Mouse (Mus musculus) embryonic fibroblast, embryonic 13.5 days (primary cell): Measurements from ENCODE around the gene Gnai1. TPM values are rescaled to one million over a fixed set of nuclear protein-coding genes. Genes with fewer than 3 reads are reported as not detected.
"Not testable (repeated sequence)": the region's sequence is repeated elsewhere in the genome, so short reads cannot be mapped to it uniquely, and the experiment has no call there.

Experiments
- H3K27ac ChIP-seq: 2 replicates; pipeline ENCODE4 v1.5.1; 2012; ENCODE audit warnings: low read length, control low read depth, inconsistent platforms; ENCODE audit not compliant: insufficient read depth
- H3K4me1 ChIP-seq: 2 replicates; pipeline ENCODE4 v1.6.1; 2011; ENCODE audit warnings: low read length; ENCODE audit not compliant: control insufficient read depth, insufficient read depth
- H3K4me3 ChIP-seq: 2 replicates; pipeline ENCODE4 v1.5.1; 2011; ENCODE audit warnings: mild to moderate bottlenecking, control low read depth, low read length; ENCODE audit not compliant: insufficient read depth
- CTCF ChIP-seq: IDR thresholded peaks from 2 replicates; pipeline ENCODE4 v1.5.1; 2011; ENCODE audit warnings: mild to moderate bottlenecking, control low read depth, low read length, moderate library complexity, borderline replicate concordance; ENCODE audit not compliant: insufficient read depth
- POLR2A ChIP-seq: IDR thresholded peaks from 2 replicates; pipeline ENCODE4 v1.6.1; 2011; ENCODE audit warnings: low read depth, mild to moderate bottlenecking, control low read depth, low read length, moderate library complexity
- polyA plus RNA-seq: library from polyadenylated mRNA; stranded (reverse); fragments of >200 nt; gene quantifications from 2 replicates; pipeline ENCODE4 v1.2.4, GENCODE M21; 2011; ENCODE audit warnings: low read depth; ENCODE audit not compliant: missing spikeins, insufficient read length

Gene Gnai1
- polyA plus RNA-seq, 1 experiment = 10.9 TPM

DNA sequence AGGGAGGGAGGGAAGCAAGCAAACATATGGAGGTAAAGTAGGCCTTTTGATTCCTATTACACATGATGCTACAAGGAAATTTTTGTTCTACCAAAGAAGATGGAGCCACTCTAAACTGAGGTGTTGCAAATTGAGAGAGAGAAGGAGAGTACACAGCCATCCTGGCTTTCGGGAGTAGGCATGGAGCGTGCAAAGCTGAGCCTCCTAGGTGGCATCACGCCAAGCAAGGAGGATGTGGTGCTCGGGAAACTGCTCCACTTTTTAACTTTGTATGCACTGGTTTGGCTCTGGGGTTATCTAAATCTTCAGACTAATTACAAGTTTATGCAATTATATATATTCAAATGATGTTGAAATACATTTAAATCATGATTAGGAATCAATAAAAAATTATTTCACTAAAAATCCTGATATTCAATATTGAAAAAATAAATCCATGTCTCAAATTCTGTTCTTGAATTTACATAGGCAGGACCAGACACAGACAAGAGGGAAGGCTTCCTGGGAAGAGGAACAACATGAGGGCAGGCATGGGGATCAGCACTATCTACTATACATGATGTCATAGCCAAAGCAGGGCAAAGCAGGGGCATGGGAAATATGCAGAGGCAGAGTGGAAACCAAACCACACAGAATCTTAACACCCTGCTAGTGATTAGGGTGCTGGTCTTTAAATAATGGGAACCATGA, 17.2 kb downstream of the Gnai1 start:
- no peak overlapping the region for H3K4me3 ChIP-seq
- no peak overlapping the region for H3K27ac ChIP-seq
- TF ChIP-seq CTCF (no peak), POLR2A (no peak)
- H3K4me1 ChIP-seq = no peaks in the 10 kb centered on the region

DNA sequence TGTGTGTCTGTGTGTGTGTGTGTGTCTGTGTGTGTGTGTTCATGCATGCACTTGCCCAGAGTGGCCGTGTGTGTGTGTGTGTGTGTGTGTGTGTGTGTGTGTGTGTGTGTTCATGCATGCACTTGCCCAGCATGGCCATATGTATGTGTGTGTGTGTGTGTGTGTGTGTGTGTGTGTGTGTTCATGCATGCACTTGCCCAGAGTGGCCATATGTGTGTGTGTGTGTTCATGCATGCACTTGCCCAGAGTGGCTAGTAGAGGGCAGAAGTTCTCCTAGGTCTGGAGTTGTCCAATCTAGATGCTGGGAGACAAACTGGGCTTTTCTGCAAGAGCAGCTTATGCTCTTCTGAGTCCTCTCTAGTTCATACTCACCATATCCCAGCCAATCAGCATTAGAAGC, 18.3 kb downstream of the Gnai1 start:
- H3K4me1 ChIP-seq, H3K4me3 ChIP-seq, H3K27ac ChIP-seq: not testable (repeated sequence)

DNA sequence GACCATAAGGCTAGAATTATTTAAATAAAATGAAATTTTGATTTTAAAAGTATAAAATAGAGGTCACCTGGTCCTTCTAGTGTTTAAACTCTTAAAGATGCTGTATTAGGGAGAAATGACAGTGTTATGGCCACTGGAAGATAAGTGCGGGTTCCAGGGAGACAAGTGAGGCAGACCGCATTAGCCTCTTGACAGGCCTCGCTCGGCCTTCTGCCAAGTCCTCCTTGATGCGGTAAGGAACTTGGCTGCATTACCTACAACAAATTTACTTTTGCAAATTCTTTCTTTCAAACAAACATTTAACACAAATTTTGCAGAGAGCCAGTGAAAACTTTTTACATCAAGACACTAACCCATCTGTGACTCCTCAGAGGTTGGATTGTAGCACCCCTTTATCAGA, 27.9 kb downstream of the Gnai1 start:
- H3K4me3 ChIP-seq = no peak overlapping the region
- no peak overlapping the region for H3K27ac ChIP-seq
- H3K4me1 ChIP-seq = no peaks in the 10 kb centered on the region
- TF ChIP-seq CTCF (no peak), POLR2A (no peak)

DNA sequence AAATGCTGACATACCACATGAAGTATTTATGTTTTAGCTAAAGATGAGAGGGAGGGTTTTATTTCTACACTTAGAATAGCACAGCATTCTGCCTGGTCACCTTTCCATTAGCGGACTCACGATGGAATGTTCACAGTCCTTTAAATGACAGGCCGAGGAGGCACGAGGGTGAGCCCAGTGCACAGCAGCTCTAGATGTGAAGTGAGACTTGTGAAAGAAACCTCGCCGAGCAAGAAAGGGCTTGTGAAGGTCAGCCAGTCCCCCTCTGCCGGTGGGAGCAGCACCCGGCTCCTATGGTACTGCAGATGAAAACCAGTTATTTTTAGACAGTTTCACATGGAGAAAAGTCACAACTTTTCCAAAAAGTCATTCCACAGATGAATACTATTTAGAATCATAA, 29.4 kb downstream of the Gnai1 start:
- TF ChIP-seq CTCF (no peak), POLR2A (no peak)

DNA sequence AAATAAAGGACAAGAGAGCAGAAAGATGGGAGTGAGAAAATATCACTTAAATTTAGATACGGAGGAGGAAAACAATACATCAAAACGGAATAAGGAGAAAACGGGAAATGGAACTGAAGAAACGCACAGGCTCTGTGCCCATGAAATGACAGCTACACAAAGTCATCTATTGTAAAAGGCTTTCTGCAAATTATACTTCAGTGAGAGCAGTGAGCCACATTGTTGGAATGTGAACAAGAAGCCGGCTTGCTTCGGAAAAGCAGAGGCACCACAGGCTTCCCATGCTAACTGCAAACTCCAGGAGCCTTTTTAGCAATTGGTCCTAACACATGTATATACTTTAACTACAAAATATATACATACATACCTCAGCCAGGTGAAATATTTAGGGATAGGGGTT, 34.0 kb downstream of the Gnai1 start:
- no peak overlapping the region for H3K27ac ChIP-seq
- no peaks in the 10 kb centered on the region for H3K4me1 ChIP-seq
- TF ChIP-seq POLR2A (no peak), CTCF (no peak)
- H3K4me3 ChIP-seq = no peak overlapping the region

More for the DNA sequence above, 29.4 kb downstream of the Gnai1 start:
- Histone ChIP-seq H3K4me1 (no peaks in the 10 kb centered on the region), H3K4me3 (no peak overlapping the region), H3K27ac (no peak overlapping the region)

DNA sequence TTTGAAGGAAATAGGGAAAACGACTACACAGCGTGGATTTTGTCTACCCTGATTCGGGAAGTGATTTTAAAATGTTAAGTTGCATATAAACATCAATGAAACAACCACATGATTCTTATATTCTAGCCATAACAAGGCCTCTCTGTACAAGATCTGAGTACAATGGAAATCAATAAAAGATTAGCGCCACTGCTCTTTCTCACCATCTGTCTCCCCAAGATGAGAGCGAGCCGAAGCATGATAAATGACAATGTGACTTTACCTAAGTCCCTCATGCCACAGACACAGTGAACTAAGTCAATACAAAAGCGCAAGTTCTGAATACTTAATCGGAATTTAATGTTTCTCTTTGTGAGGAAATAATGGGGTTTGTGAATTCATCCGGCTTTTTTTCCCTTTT, 36.6 kb downstream of the Gnai1 start:
- no peaks in the 10 kb centered on the region for H3K4me1 ChIP-seq
- no peak for TF ChIP-seq CTCF
- TF ChIP-seq POLR2A = no peak
- H3K27ac ChIP-seq = no peak overlapping the region
- H3K4me3 ChIP-seq = no peak overlapping the region

DNA sequence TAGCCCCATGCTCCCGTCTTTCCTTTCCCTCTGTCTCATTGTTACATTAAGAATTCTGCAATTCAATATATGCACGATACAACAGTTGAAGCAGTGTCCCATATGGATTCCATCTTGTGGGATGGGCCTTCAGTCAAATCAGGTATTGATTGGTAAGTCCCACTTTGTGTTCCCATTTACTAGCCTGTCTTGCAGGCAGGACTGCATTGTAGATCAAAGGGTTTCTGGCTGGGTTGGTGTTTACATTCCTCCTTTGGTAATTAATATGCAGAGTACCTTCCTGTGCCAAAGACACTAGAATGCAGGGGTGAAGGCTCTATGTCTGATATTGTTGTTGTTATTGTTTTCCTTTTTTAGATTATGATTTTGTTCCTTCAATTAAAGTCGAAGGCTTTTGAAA, 38.5 kb downstream of the Gnai1 start:
- no peaks in the 10 kb centered on the region for H3K4me1 ChIP-seq
- TF ChIP-seq CTCF = no peak
- no peak for TF ChIP-seq POLR2A
- no peak overlapping the region for H3K4me3 ChIP-seq
- no peak overlapping the region for H3K27ac ChIP-seq

DNA sequence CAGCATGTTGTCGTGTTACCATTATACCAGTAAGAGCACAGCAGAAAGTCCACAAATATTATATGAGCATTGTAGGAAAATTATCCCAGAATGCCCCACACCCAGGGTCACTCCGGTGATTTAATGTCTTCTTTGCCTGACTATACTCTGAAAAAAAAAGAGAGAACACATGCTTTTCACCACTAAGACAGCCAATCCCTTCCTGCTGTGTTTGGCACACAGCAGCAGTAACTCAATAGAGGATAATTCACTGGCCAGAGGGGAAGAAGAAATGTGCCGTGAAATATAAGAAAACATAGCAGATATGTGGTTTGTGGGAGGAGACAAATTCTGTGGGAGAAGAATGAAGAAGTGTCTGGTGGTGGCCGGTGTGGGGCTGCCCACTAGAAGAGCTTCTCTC, 41.3 kb downstream of the Gnai1 start:
- no peaks in the 10 kb centered on the region for H3K4me1 ChIP-seq
- no peak for TF ChIP-seq CTCF
- no peak overlapping the region for H3K27ac ChIP-seq
- H3K4me3 ChIP-seq = no peak overlapping the region

DNA sequence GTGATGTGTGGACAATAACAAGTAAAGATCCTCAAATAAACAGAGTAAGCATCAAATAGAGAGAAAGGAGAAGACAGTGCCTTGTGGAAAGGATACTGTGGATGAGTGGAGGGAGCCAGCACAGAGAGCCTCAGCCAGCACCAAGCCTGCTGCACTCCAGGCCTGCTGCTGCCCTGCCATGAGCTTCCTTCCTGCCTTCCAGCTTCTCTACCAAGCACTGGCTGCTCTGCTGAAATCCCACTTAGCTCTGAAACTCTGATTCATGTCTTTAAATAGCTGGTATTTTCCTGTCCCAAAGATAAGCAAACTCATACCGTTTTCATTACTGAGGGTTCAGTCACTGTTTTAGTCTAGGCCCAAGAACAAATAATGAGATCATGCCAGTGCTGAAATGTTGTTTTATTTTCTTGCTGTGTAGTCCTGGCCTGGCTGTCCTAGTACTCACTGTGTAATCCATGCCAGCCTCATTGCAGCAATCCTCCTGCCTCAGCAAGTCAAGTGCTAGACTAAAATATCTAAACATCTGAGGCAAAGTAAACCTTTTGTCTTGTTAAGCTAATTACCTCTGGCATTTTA, 52.8 kb downstream of the Gnai1 start:
- no peak for TF ChIP-seq POLR2A
- TF ChIP-seq CTCF = no peak
- Histone ChIP-seq H3K4me1 (no peaks in the 10 kb centered on the region), H3K4me3 (no peak overlapping the region), H3K27ac (no peak overlapping the region)

DNA sequence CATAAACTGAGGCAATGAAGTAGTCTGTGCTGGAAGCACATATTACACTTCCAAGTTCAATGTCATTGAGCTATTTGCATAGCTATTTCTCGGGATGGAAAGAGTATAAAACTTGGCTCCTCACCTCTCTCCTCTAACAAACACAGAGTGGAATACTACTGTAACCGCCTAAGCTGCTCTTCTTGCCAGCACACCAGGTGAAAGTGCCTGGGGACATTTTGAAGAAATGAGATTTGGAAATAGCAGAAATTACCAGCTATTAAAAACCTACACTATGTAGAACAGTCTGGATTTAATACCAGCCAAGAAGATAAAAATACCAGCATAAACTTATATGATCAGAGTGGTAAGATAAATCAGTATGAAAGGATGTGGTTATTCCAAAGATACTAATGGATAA, 63.6 kb downstream of the Gnai1 start:
- H3K27ac ChIP-seq = no peak overlapping the region
- H3K4me1 ChIP-seq = no peaks in the 10 kb centered on the region
- H3K4me3 ChIP-seq = no peak overlapping the region
- TF ChIP-seq CTCF = no peak
- no peak for TF ChIP-seq POLR2A
